Mouse (Mus musculus) thymus, postnatal 0 days (tissue): Measurements from ENCODE around the gene Mtor. TPM values are rescaled to one million over a fixed set of nuclear protein-coding genes. Genes with fewer than 3 reads are reported as not detected.
A peak's percentile ranks its signal among the peaks of the same experiment; 100 is the strongest.

Source experiments
- DNase-seq: peaks from one replicate; pipeline ENCODE4 v3.0.0-alpha.2; 2015; ENCODE audit warnings: low spot score
- polyA plus RNA-seq: library from polyadenylated mRNA; unstranded; fragments of >200 nt; fragmentation: Nextera tagmentation; extraction: Ambion mirVana; gene quantifications from 2 replicates; pipeline ENCODE4 v1.2.1, GENCODE M21; 2015

Gene Mtor
- polyA plus RNA-seq, 1 experiment from 2014 or later: 23.1 TPM

DNA sequence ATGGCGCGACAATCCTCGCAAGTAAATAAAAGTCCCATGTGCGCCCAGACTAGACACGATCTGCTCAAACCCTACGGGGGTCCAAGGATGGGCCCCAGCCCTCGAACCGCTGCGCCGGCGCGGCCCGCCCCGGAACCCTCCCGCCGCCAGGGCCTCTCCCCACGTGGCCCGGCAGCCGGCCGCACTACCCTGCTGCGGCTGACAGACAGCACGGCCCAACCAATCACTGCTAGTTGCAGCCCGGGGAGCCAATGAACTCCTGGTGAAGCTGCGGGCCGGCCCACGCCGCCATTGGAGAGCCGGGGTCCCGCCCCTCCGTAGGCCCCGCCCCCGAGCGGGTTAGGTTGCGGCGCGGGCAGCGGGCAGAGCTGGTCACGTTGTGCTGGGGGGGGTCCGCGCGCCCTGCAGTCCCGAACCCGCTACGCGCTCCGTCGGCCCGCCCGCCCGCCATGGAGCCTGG, 142.8 kb downstream of the Mtor start, which contains the start of gene Srm:
Gene Srm, plus strand, starts transcription at position 333 of the 460 bp plus-strand sequence.
- DNase-seq: peak; percentile 96

DNA sequence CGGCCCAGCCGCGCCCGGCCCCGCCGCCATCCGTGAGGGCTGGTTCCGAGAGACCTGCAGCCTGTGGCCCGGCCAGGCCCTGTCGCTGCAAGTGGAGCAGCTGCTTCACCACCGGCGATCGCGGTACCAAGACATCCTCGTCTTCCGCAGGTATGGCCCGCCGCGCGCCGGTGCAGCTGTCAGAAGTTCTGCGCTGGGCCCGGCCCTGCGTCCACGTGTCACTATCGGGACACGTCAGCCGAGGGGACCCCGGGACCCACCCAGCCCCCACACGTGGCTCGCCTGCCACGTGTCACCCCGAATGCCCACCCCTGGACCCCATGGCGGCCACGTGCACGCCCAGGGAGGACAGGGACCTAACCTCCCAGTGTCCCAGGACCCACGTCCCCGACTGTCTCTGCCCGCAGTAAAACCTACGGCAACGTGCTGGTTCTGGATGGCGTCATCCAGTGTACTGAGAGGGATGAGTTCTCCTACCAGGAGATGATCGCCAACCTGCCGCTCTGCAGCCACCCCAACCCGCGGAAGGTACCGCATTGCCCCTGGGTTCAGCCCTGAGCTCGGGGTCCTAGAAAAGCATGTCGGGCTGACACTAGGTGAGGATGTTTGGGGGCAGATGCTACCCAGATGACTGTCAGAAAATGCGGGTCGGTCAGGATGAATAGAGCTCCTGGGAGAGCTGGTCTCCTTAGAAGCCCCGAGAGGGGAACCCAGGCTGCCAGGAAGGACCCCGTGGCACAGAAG, 143.4 kb downstream of the Mtor start:
- DNase-seq: peak; percentile 28

- DNase-seq: no peak
Measured at GRCm38 (mm10) chr4:148593996-148594395, 145.6 kb downstream of the Mtor start.

DNA sequence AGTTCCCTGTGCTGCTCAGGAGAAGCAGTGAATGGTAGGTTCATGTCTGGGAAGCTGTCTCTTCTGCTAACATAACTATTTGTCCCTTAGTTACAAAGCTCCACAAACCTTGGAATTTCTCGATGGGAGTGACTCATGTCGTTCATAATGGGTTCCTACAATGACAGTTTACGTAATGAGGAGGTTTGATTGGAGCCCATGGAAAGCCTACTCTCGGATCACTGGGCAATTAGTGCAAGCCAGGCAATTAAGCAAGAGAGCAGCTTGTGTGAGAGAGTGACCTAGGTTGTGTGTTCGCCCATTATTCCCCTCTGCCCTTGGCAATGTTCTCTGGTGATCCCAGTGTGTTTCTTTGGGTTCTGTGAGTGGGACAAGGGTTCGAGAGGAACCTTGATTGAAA, 147.5 kb downstream of the Mtor start:
- no peak for DNase-seq

- DNase-seq: no peak
Measured at GRCm38 (mm10) chr4:148596731-148597130, 148.3 kb downstream of the Mtor start.

DNA sequence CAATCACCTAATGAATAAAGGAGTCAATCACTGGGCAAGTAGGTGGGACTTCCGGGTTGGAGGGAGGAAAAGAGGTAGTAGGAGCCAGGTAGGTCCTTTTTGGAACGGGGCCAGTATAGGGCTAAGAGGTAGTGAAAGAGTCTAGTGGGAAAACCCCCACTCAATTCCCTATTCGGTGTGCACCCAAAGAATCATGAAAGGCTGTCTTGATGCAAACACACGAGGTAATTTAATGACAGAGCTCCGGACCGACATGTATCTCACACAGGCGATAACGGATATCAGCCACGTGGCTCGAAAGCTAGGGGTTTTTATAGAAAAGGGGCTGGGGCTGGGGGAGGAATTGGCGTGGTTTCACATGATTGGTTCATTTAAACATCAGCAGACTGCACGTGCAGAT, 150.4 kb downstream of the Mtor start:
- no peak for DNase-seq

- DNase-seq: no peak
Measured at GRCm38 (mm10) chr4:148600316-148600715, 151.9 kb downstream of the Mtor start.

GRCm38 (mm10) chr4:148601871-148602270, 153.5 kb downstream of the Mtor start:
- no peak for DNase-seq

- no peak for DNase-seq
Measured at GRCm38 (mm10) chr4:148602357-148603120, 154.1 kb downstream of the Mtor start, which contains the start of gene Masp2. TSS of gene Masp2 (plus strand) at chr4:148602554.

- no peak for DNase-seq
Measured at GRCm38 (mm10) chr4:148603376-148604139, 155.1 kb downstream of the Mtor start.

DNA sequence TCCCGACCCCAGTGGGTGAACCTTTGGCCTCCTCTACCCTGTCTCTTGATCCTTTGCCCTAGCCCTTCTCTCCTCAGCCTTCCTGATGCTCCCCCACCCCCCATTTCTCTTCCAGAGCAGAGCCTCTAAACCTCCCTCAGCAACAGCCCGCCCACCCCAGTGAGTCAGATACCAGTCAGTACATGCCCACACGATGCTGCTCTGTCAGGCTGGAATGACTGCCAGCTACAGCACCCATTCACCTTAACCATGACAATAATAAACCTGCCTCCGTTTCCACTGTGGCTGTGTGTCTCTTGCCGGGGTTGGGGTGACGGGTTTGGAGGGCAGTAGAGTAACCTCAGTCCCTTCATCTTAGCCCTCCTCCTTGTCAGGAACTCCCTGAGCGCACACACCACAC, 155.7 kb downstream of the Mtor start:
- no peak for DNase-seq

- peak; percentile 68 for DNase-seq
Measured at GRCm38 (mm10) chr4:148604541-148605165, 156.2 kb downstream of the Mtor start.

Other genes with a start within 250 kb of the Mtor start
- not detected in 2 replicates for gene Disp3, start 160.6 kb upstream of the Mtor start, polyA plus RNA-seq
- gene Ubiad1, start 3.8 kb upstream of the Mtor start, polyA plus RNA-seq: 7.4 and 7.8 TPM in 2 replicates
- gene Angptl7, start 51.8 kb downstream of the Mtor start, polyA plus RNA-seq: 1.1 TPM in 2 replicates
- gene Exosc10, start 109.8 kb downstream of the Mtor start, polyA plus RNA-seq: 73.1 and 82.6 TPM in 2 replicates
- 163 and 181 TPM in 2 replicates for gene Srm, start 142.9 kb downstream of the Mtor start, polyA plus RNA-seq
- 0.34 TPM in 1 of 2 replicates, not detected in the other for gene Masp2, start 153.9 kb downstream of the Mtor start, polyA plus RNA-seq
- gene Tardbp, start 178.4 kb downstream of the Mtor start, polyA plus RNA-seq: 330 and 343 TPM in 2 replicates
- gene Gm572, start 194.7 kb downstream of the Mtor start, polyA plus RNA-seq: 0.09 TPM in 1 of 2 replicates, not detected in the other